ENCODE assay signal across 23 mouse cellular contexts in the genomic region with DNA sequence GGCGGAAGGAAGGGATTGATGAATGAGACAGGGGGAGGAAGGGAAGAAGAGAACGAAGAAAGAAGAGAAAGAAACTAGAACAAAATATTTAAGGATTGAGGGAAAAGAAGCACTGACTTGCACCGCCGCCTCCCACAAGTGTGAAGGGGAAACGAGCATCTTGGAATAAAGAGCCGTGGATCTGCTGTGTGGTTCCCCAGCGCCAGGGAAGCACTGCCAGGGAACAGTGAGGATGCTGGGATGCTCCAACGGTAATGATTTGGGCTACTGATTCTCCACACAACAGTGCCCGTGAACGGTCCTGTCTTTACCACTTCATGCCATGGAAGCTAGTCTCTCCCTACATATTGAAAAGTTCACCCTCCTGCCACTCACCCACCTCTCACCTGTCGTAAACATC.
DNase-seq lines count a peak whose midpoint lies in the region; ATAC-seq and TF ChIP-seq lines count a peak whose summit lies in the region.
"Had no signal": no experiment of that assay in that cellular context is flagged by ENCODE, and none has a peak within 500 bp of the region (broad histone marks: within the 10 kb centered on the region; RNA-seq: fewer than 3 reads in every experiment).

No protein-coding gene starts in this region.

- DNase-seq in frontal cortex, postnatal 10 days (ENCODE audit: low spot score in 2 of 2): no peak
- DNase-seq in heart, postnatal 36 days: no peak
- peak; percentile 45 for DNase-seq in right cerebral cortex, adult 18-20 months
- no peak for DNase-seq in right cerebral cortex, postnatal 36 days (ENCODE audit: low spot score in 2 of 2)
- peak; percentile 29 for DNase-seq in brain, embryonic 14.5 days (ENCODE audit: low read depth)
- DNase-seq in thymus, adult 2 months: no peak
- DNase-seq: adrenal gland, postnatal 10 days; cerebellum, adult 18-20 months; cerebellum, adult 9-11 months; cerebellum, postnatal 36 days; gastrocnemius, postnatal 10 days; heart, adult 2 months; heart, postnatal 14 days had no signal

- no peaks in the 10 kb centered on the region for H3K36me3 ChIP-seq in heart, embryonic 13.5 days
- H3K36me3 ChIP-seq in thymus, adult 2 months (ENCODE audit: control insufficient read depth, insufficient read depth, low read length): no peaks in the 10 kb centered on the region
- H3K36me3 ChIP-seq: embryonic facial prominence, embryonic 15.5 days; forebrain, embryonic 10.5 days; forebrain, embryonic 15.5 days; heart, embryonic 15.5 days; hindbrain, embryonic 10.5 days had no signal

- 0 out of 2 replicates have a peak overlapping the region, but pooled peaks have one; percentile 20 for H3K4me2 ChIP-seq in heart, embryonic 13.5 days
- H3K4me2 ChIP-seq: embryonic facial prominence, embryonic 15.5 days; forebrain, embryonic 15.5 days; heart, embryonic 15.5 days; hindbrain, embryonic 14.5 days had no signal

- H3K9me3 ChIP-seq in heart, embryonic 13.5 days: no peaks in the 10 kb centered on the region
- H3K9me3 ChIP-seq: embryonic facial prominence, embryonic 15.5 days; forebrain, embryonic 10.5 days; forebrain, embryonic 15.5 days; heart, embryonic 15.5 days; hindbrain, embryonic 10.5 days had no signal

- no peak for TF ChIP-seq CTCF in brain, embryonic 14.5 days (IDR thresholded peaks at IDR 0.05; ENCODE audit: borderline replicate concordance, extremely low read depth, insufficient read depth, insufficient read length)
- TF ChIP-seq CTCF in thymus, adult 2 months (IDR thresholded peaks at IDR 0.05; ENCODE audit: borderline replicate concordance, control insufficient read depth, extremely low read depth, insufficient read depth, low read length, poor library complexity): no peak

- H3K4me3 ChIP-seq in heart, embryonic 13.5 days: no peak overlapping the region
- H3K4me3 ChIP-seq in thymus, adult 2 months (ENCODE audit: control insufficient read depth, insufficient read depth, low read length): no peak overlapping the region
- H3K4me3 ChIP-seq: embryonic facial prominence, embryonic 15.5 days; erythroblast, embryonic 14.5 days; forebrain, embryonic 10.5 days; forebrain, embryonic 15.5 days; heart, adult 2 months; heart, embryonic 15.5 days; hindbrain, embryonic 10.5 days had no signal

- no peaks in the 10 kb centered on the region for H3K27me3 ChIP-seq in heart, embryonic 13.5 days (replicated peaks)
- no peaks in the 10 kb centered on the region for H3K27me3 ChIP-seq in thymus, adult 2 months (ENCODE audit: control insufficient read depth, insufficient read depth, low read length)
- H3K27me3 ChIP-seq: embryonic facial prominence, embryonic 15.5 days; forebrain, embryonic 15.5 days; heart, embryonic 15.5 days had no signal

- intact Hi-C loops in heart, postnatal 36 days (cut with DNase I): no loop called here

- ATAC-seq in frontal cortex, adult (ENCODE audit: low TSS enrichment): peak; percentile 97
- ATAC-seq in heart, embryonic 13.5 days (ENCODE audit: extremely low read depth, insufficient number of reproducible peaks, low FRiP score, low TSS enrichment): no peak
- ATAC-seq: forebrain, embryonic 15.5 days; intestine, embryonic 16.5 days had no signal

- H3K27ac ChIP-seq in heart, embryonic 13.5 days (replicated peaks): no peak overlapping the region
- no peak overlapping the region for H3K27ac ChIP-seq in thymus, adult 2 months (ENCODE audit: control insufficient read depth, insufficient read depth, low read length)
- H3K27ac ChIP-seq: embryonic facial prominence, embryonic 15.5 days; forebrain, embryonic 10.5 days; forebrain, embryonic 15.5 days; heart, adult 2 months; heart, embryonic 15.5 days; hindbrain, embryonic 10.5 days; hindbrain, embryonic 14.5 days had no signal

- 60% methylated on average over 11 of the region's 11 CpGs for WGBS in heart, embryonic 13.5 days
- WGBS in thymus, adult 2 months: 94% methylated on average over 11 of the region's 11 CpGs

- peaks cover 17% of the 10 kb centered on the region for H3K4me1 ChIP-seq in heart, embryonic 13.5 days
- no peaks in the 10 kb centered on the region for H3K4me1 ChIP-seq in thymus, adult 2 months (replicated peaks; ENCODE audit: control insufficient read depth, insufficient read depth, low read length)
- H3K4me1 ChIP-seq: embryonic facial prominence, embryonic 15.5 days; forebrain, embryonic 10.5 days; forebrain, embryonic 15.5 days; hindbrain, embryonic 10.5 days had no signal

- no peak overlapping the region for H3K9ac ChIP-seq in heart, embryonic 13.5 days
- H3K9ac ChIP-seq: embryonic facial prominence, embryonic 15.5 days; forebrain, embryonic 15.5 days; heart, embryonic 15.5 days; hindbrain, embryonic 14.5 days had no signal

- TF ChIP-seq POLR2A in brain, embryonic 14.5 days (IDR thresholded peaks at IDR 0.05; ENCODE audit: borderline replicate concordance, extremely low read depth, insufficient read depth, insufficient read length, poor library complexity, severe bottlenecking): no peak
- no peak for TF ChIP-seq POLR2A in thymus, adult 2 months (IDR thresholded peaks at IDR 0.05; ENCODE audit: control insufficient read depth, extremely low read depth, insufficient read depth, low read length, poor library complexity)

Comparison
In these comparisons a context has a peak if more than half of its experiments do, and no peak if none do; other contexts are left out.
1. DNase-seq: peak in right cerebral cortex, adult 18-20 months (single experiment) and brain, embryonic 14.5 days (single experiment); none in frontal cortex, postnatal 10 days (0 of 2), heart, postnatal 36 days (0 of 2), right cerebral cortex, postnatal 36 days (0 of 2) and thymus, adult 2 months (single experiment).